ENCODE assay signal across 14 mouse cellular contexts in genomic region chr13:35755655-35756283, GRCm38 (mm10).
DNase-seq lines count a peak whose midpoint lies in the region; ATAC-seq and TF ChIP-seq lines count a peak whose summit lies in the region.
"Had no signal": no experiment of that assay in that cellular context is flagged by ENCODE, and none has a peak within 500 bp of the region (broad histone marks: within the 10 kb centered on the region; RNA-seq: fewer than 3 reads in every experiment).

No protein-coding gene starts in this region.

- TF ChIP-seq POLR2A in myocyte (IDR thresholded peaks at IDR 0.05; ENCODE audit: insufficient read length, low read depth): no peak

- no peak for TF ChIP-seq CTCF in layer of hippocampus, adult 2 months (conservative IDR thresholded peaks at IDR 0.05)

- no peaks in the 10 kb centered on the region for H3K36me3 ChIP-seq in midbrain, embryonic 11.5 days (ENCODE audit: control insufficient read depth, insufficient read depth, low read length)
- H3K36me3 ChIP-seq in midbrain, embryonic 16.5 days (ENCODE audit: control insufficient read depth, insufficient read depth, low read length): no peaks in the 10 kb centered on the region
- 0 out of 2 replicates have a peak, but pooled peaks cover 3% of the 10 kb centered on the region for H3K36me3 ChIP-seq in liver, embryonic 13.5 days
- H3K36me3 ChIP-seq in myocyte (ENCODE audit: control insufficient read depth, insufficient read depth): no peaks in the 10 kb centered on the region

- H3K4me2 ChIP-seq in midbrain, embryonic 11.5 days: no peak overlapping the region
- no peak overlapping the region for H3K4me2 ChIP-seq in midbrain, embryonic 16.5 days (ENCODE audit: low read length)
- peak overlapping the region; percentile 70 for H3K4me2 ChIP-seq in liver, embryonic 13.5 days
- H3K4me2 ChIP-seq in myocyte (ENCODE audit: low read depth): peak overlapping the region; percentile 49

- no peaks in the 10 kb centered on the region for H3K27me3 ChIP-seq in midbrain, embryonic 11.5 days (ENCODE audit: control insufficient read depth, insufficient read depth, low read length)
- H3K27me3 ChIP-seq in midbrain, embryonic 16.5 days (ENCODE audit: control insufficient read depth, insufficient read depth, low read depth, low read length): no peaks in the 10 kb centered on the region
- no peaks in the 10 kb centered on the region for H3K27me3 ChIP-seq in liver, embryonic 13.5 days
- H3K27me3 ChIP-seq in myocyte (ENCODE audit: control insufficient read depth, insufficient read depth, insufficient read length): no peaks in the 10 kb centered on the region

- 89% methylated on average over 8 of the region's 8 CpGs for WGBS in midbrain, embryonic 11.5 days
- WGBS in midbrain, embryonic 16.5 days: 78% methylated on average over 8 of the region's 8 CpGs
- WGBS in liver, embryonic 13.5 days (ENCODE audit: insufficient replicate concordance): 48% methylated on average over 8 of the region's 8 CpGs

- H3ac ChIP-seq in myocyte (ENCODE audit: control insufficient read depth, insufficient read length): no peak overlapping the region

- peaks cover 88% of the 10 kb centered on the region for H3K79me2 ChIP-seq in myocyte (ENCODE audit: control insufficient read depth, insufficient read depth)

- H3K4me1 ChIP-seq in midbrain, embryonic 11.5 days (ENCODE audit: control insufficient read depth, insufficient read depth, low read length): peaks cover 2% of the 10 kb centered on the region; the same call in 1 of the 2 replicates
- no peaks in the 10 kb centered on the region for H3K4me1 ChIP-seq in midbrain, embryonic 16.5 days (ENCODE audit: control insufficient read depth, insufficient read depth, low read length)
- H3K4me1 ChIP-seq in liver, embryonic 13.5 days (replicated peaks): peaks cover 95% of the 10 kb centered on the region

- no peaks in the 10 kb centered on the region for H3K9me3 ChIP-seq in midbrain, embryonic 11.5 days (ENCODE audit: control insufficient read depth, low read length)
- no peaks in the 10 kb centered on the region for H3K9me3 ChIP-seq in midbrain, embryonic 16.5 days (replicated peaks; ENCODE audit: control insufficient read depth, low read length, poor library complexity, severe bottlenecking)
- no peaks in the 10 kb centered on the region for H3K9me3 ChIP-seq in liver, embryonic 13.5 days (replicated peaks)

- DNase-seq in midbrain, embryonic 11.5 days (ENCODE audit: low spot score, missing footprints): peak; percentile 35
- no peak for DNase-seq in liver, embryonic 13.5 days
- DNase-seq in ovary, postnatal 14 days (ENCODE audit: low spot score): no peak
- DNase-seq in layer of hippocampus, adult 2 months (ENCODE audit: low spot score in 2 of 2): no peak
- DNase-seq: adrenal gland, postnatal 25 days; cerebellum, adult 9-11 months; heart, adult 2 months; heart, postnatal 4 days; kidney, adult 11 months; lung, adult 2 months had no signal

- no peak overlapping the region for H3K27ac ChIP-seq in midbrain, embryonic 11.5 days (ENCODE audit: low read depth, low read length)
- H3K27ac ChIP-seq in midbrain, embryonic 16.5 days (ENCODE audit: low read length): no peak overlapping the region
- H3K27ac ChIP-seq in liver, embryonic 13.5 days: peak overlapping the region; percentile 87
- H3K27ac ChIP-seq in layer of hippocampus, adult 2 months: no peak overlapping the region
- H3K27ac ChIP-seq: heart, adult 2 months; macrophage had no signal

- H3K4me3 ChIP-seq in midbrain, embryonic 11.5 days (ENCODE audit: low read depth, low read length): no peak overlapping the region
- H3K4me3 ChIP-seq in midbrain, embryonic 16.5 days (ENCODE audit: low read depth, low read length): no peak overlapping the region
- no peak overlapping the region for H3K4me3 ChIP-seq in liver, embryonic 13.5 days (replicated peaks)
- no peak overlapping the region for H3K4me3 ChIP-seq in myocyte
- no peak overlapping the region for H3K4me3 ChIP-seq in layer of hippocampus, adult 2 months
- H3K4me3 ChIP-seq: heart, adult 2 months had no signal

- no peak for ATAC-seq in midbrain, embryonic 11.5 days (ENCODE audit: low FRiP score)
- no peak for ATAC-seq in midbrain, embryonic 16.5 days
- ATAC-seq in erythroblast, adult 5-6 weeks (replicated peaks; ENCODE audit: low FRiP score, poor library complexity, severe bottlenecking): 0 out of 2 replicates have a peak, but pooled peaks have one; percentile 13
- ATAC-seq in liver, embryonic 13.5 days (ENCODE audit: low read depth): peak; percentile 56

- no peak overlapping the region for H3K9ac ChIP-seq in midbrain, embryonic 11.5 days (ENCODE audit: low read length)
- no peak overlapping the region for H3K9ac ChIP-seq in midbrain, embryonic 16.5 days (ENCODE audit: low read depth, low read length)
- peak overlapping the region; percentile 54 for H3K9ac ChIP-seq in liver, embryonic 13.5 days

TF ChIP-seq in myocyte, 11 proteins besides CTCF, POLR2A, EP300 and RAD21:
- peak; percentile 87 for TF ChIP-seq CEBPB (IDR thresholded peaks at IDR 0.05; ENCODE audit: insufficient read depth, poor library complexity, severe bottlenecking)
- no peak for TF ChIP-seq MYOG (IDR thresholded peaks at IDR 0.05; ENCODE audit: control insufficient read depth in 1 of 3, insufficient read depth in 1 of 3, insufficient read length in 2 of 3, low read depth in 2 of 3)

Comparison
In these comparisons a context has a peak if more than half of its experiments do, and no peak if none do; other contexts are left out.
1. ATAC-seq: peak in erythroblast, adult 5-6 weeks (single experiment) and liver, embryonic 13.5 days (single experiment); none in midbrain, embryonic 11.5 days (single experiment) and midbrain, embryonic 16.5 days (single experiment).
2. H3K4me2 ChIP-seq: peak in liver, embryonic 13.5 days (single experiment) and myocyte (single experiment); none in midbrain, embryonic 11.5 days (single experiment) and midbrain, embryonic 16.5 days (single experiment).